Mouse (Mus musculus): ENCODE data around the gene Pnmal1.
A peak's percentile ranks its signal among the peaks of the same experiment; 100 is the strongest.

Gene Pnmal1

GRCm38 (mm10) chr7:16992451-16992807, 33.0 kb downstream of the Pnmal1 start, which contains the start of gene Ccdc8:
Gene Ccdc8, plus strand, starts transcription at chr7:16992708.
- no peaks in the 10 kb centered on the region for H3K9me3 ChIP-seq (ENCODE audit: low read length)
- peaks cover 20% of the 10 kb centered on the region for H3K36me3 ChIP-seq (ENCODE audit: insufficient read depth, low read length)
- peaks cover 59% of the 10 kb centered on the region for H3K4me1 ChIP-seq (replicated peaks; ENCODE audit: low read depth, low read length)
- no peak for TF ChIP-seq NANOG (IDR thresholded peaks at IDR 0.05; ENCODE audit: borderline replicate concordance, low read length)
- peak within 1 kb of the TSS; percentile 81 for H3K4me3 ChIP-seq (replicated peaks; ENCODE audit: low read length)
- peaks cover 22% of the 10 kb centered on the region for H3K27me3 ChIP-seq (ENCODE audit: insufficient read depth, low read length)

DNA sequence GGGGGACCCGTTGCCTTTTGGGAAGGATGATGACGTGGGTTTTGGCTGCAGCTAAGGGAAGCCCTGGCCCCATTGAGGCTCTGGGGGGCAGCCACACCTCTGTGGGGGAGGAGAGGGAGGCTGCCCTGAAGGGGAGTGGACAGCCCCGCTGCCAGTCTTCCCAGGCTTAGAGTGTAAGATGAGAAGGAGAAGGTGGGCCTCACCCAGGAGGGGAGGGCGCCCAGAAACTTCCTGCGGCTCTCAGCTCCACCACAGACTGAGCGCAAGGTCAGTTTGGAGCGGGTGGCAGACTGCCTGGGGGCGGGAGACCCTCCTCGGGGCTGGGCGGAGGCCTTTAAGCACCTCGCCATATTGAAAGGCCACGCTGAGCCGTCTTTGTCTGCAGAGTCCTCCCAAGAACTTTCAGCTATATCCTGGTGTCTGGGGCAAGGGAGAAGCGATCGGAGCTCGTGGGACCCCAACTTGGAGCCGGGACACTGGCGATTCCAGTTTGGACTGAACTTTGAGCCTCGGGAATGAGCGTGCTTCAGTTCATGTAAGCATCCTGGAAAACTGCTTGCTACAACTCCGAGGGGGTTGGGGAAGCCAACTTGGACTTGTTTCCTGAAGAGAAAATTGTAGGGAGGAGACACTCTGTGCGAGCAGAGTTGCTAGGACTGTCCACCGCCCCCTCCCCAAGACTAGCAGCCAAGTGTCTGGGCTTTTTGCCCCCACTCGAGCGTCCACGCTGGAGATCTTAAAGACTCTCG, 34.3 kb downstream of the Pnmal1 start:
- Histone ChIP-seq H3K27me3 (ENCODE audit: insufficient read depth, low read length) (peaks cover 22% of the 10 kb centered on the region), H3K4me3 (replicated peaks; ENCODE audit: low read length) (peak overlapping the region; percentile 81), H3K36me3 (ENCODE audit: insufficient read depth, low read length) (peaks cover 26% of the 10 kb centered on the region), H3K4me1 (replicated peaks; ENCODE audit: low read depth, low read length) (peaks cover 59% of the 10 kb centered on the region), H3K9me3 (ENCODE audit: low read length) (no peaks in the 10 kb centered on the region)
- TF ChIP-seq NANOG (IDR thresholded peaks at IDR 0.05; ENCODE audit: borderline replicate concordance, low read length) = no peak
- TF ChIP-seq POU5F1 (IDR thresholded peaks at IDR 0.05; ENCODE audit: borderline replicate concordance, low read length) = no peak
- TF ChIP-seq CTCF (conservative IDR thresholded peaks at IDR 0.05; ENCODE audit: low read length) = no peak

DNA sequence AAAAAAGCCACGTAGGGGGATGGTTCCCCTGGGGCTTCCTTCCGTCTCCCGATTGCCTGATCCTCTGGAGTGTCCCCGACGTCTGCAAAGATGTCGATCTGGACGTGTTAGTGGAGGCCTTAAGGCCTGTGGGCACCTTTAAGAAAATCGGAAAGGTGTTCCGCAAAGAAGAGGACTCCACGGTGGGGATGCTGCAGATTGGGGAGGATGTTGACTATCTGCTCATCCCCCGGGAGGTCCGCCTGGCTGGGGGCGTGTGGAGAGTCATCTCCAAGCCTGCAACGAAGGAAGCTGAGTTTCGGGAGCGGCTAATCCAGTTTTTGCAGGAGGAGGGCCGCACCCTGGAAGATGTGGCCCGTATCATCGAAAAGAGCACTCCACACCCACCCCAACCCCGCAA, 34.9 kb downstream of the Pnmal1 start:
- Histone ChIP-seq H3K36me3 (ENCODE audit: insufficient read depth, low read length) (peaks cover 26% of the 10 kb centered on the region), H3K4me1 (replicated peaks; ENCODE audit: low read depth, low read length) (peaks cover 57% of the 10 kb centered on the region), H3K4me3 (replicated peaks; ENCODE audit: low read length) (peak overlapping the region; percentile 81), H3K27me3 (ENCODE audit: insufficient read depth, low read length) (peaks cover 22% of the 10 kb centered on the region), H3K9me3 (ENCODE audit: low read length) (no peaks in the 10 kb centered on the region)
- no peak for TF ChIP-seq NANOG (IDR thresholded peaks at IDR 0.05; ENCODE audit: borderline replicate concordance, low read length)
- TF ChIP-seq POU5F1 (IDR thresholded peaks at IDR 0.05; ENCODE audit: borderline replicate concordance, low read length) = no peak
- TF ChIP-seq CTCF (conservative IDR thresholded peaks at IDR 0.05; ENCODE audit: low read length) = no peak

DNA sequence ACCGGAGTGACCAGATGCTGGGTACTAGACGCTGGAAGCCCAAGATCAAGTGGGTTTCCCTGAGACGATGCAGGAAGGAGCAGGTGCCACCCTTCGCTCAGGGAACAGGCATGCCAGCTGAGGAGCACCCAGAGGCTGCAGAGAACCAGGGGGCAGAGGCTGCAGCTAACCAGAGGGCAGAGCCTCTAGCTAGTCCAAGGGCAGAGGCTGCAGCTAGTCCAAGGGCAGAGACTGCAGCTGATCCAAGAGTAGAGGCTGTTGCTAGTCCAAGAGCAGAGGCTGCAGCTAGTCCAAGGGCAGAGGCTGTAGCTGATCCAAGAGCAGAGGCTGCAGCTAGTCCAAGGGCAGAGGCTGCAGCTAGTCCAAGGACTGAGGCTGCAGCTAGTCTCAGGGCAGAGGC, 35.9 kb downstream of the Pnmal1 start:
- Histone ChIP-seq H3K4me1 (replicated peaks; ENCODE audit: low read depth, low read length) (peaks cover 50% of the 10 kb centered on the region), H3K4me3 (replicated peaks; ENCODE audit: low read length) (peak overlapping the region; percentile 81; the same call in 1 of the 2 replicates), H3K27me3 (ENCODE audit: insufficient read depth, low read length) (peaks cover 22% of the 10 kb centered on the region), H3K9me3 (ENCODE audit: low read length) (no peaks in the 10 kb centered on the region), H3K36me3 (ENCODE audit: insufficient read depth, low read length) (peaks cover 26% of the 10 kb centered on the region)
- no peak for TF ChIP-seq NANOG (IDR thresholded peaks at IDR 0.05; ENCODE audit: borderline replicate concordance, low read length)
- TF ChIP-seq CTCF (conservative IDR thresholded peaks at IDR 0.05; ENCODE audit: low read length) = no peak
- no peak for TF ChIP-seq POU5F1 (IDR thresholded peaks at IDR 0.05; ENCODE audit: borderline replicate concordance, low read length)

- peaks cover 40% of the 10 kb centered on the region for H3K4me1 ChIP-seq (replicated peaks; ENCODE audit: low read depth, low read length)
- peaks cover 38% of the 10 kb centered on the region for H3K36me3 ChIP-seq (ENCODE audit: insufficient read depth, low read length)
- H3K4me3 ChIP-seq (replicated peaks; ENCODE audit: low read length) = no peak overlapping the region
- peaks cover 5% of the 10 kb centered on the region; the same call in 1 of the 2 replicates for H3K9me3 ChIP-seq (ENCODE audit: low read length)
- H3K27me3 ChIP-seq (ENCODE audit: insufficient read depth, low read length) = peaks cover 19% of the 10 kb centered on the region
- TF ChIP-seq POU5F1 (IDR thresholded peaks at IDR 0.05; ENCODE audit: borderline replicate concordance, low read length) = no peak
- no peak for TF ChIP-seq NANOG (IDR thresholded peaks at IDR 0.05; ENCODE audit: borderline replicate concordance, low read length)
- no peak for TF ChIP-seq CTCF (conservative IDR thresholded peaks at IDR 0.05; ENCODE audit: low read length)
These were observed 39.8 kb downstream of the Pnmal1 start for GRCm38 (mm10) chr7:16999233-16999632.

- Histone ChIP-seq H3K36me3 (ENCODE audit: insufficient read depth, low read length) (peaks cover 42% of the 10 kb centered on the region), H3K27me3 (ENCODE audit: insufficient read depth, low read length) (peaks cover 15% of the 10 kb centered on the region), H3K4me3 (replicated peaks; ENCODE audit: low read length) (no peak overlapping the region), H3K9me3 (ENCODE audit: low read length) (peaks cover 5% of the 10 kb centered on the region; the same call in 1 of the 2 replicates), H3K4me1 (replicated peaks; ENCODE audit: low read depth, low read length) (peaks cover 40% of the 10 kb centered on the region)
- TF ChIP-seq CTCF (conservative IDR thresholded peaks at IDR 0.05; ENCODE audit: low read length) (peak; percentile 100), POU5F1 (IDR thresholded peaks at IDR 0.05; ENCODE audit: borderline replicate concordance, low read length) (no peak), NANOG (IDR thresholded peaks at IDR 0.05; ENCODE audit: borderline replicate concordance, low read length) (no peak)
These were observed 40.2 kb downstream of the Pnmal1 start for GRCm38 (mm10) chr7:16999650-17000049.

- Histone ChIP-seq H3K4me1 (replicated peaks; ENCODE audit: low read depth, low read length) (peaks cover 38% of the 10 kb centered on the region), H3K36me3 (ENCODE audit: insufficient read depth, low read length) (peaks cover 50% of the 10 kb centered on the region), H3K27me3 (ENCODE audit: insufficient read depth, low read length) (no peaks in the 10 kb centered on the region), H3K9me3 (ENCODE audit: low read length) (peaks cover 5% of the 10 kb centered on the region; the same call in 1 of the 2 replicates), H3K4me3 (replicated peaks; ENCODE audit: low read length) (no peak overlapping the region)
- TF ChIP-seq NANOG (IDR thresholded peaks at IDR 0.05; ENCODE audit: borderline replicate concordance, low read length) = peak; percentile 45; the same call in 1 of the 2 replicates
- TF ChIP-seq CTCF (conservative IDR thresholded peaks at IDR 0.05; ENCODE audit: low read length) = no peak; the same call in none of the 2 replicates
- no peak for TF ChIP-seq POU5F1 (IDR thresholded peaks at IDR 0.05; ENCODE audit: borderline replicate concordance, low read length)
These were observed 43.1 kb downstream of the Pnmal1 start for GRCm38 (mm10) chr7:17002375-17003195.

DNA sequence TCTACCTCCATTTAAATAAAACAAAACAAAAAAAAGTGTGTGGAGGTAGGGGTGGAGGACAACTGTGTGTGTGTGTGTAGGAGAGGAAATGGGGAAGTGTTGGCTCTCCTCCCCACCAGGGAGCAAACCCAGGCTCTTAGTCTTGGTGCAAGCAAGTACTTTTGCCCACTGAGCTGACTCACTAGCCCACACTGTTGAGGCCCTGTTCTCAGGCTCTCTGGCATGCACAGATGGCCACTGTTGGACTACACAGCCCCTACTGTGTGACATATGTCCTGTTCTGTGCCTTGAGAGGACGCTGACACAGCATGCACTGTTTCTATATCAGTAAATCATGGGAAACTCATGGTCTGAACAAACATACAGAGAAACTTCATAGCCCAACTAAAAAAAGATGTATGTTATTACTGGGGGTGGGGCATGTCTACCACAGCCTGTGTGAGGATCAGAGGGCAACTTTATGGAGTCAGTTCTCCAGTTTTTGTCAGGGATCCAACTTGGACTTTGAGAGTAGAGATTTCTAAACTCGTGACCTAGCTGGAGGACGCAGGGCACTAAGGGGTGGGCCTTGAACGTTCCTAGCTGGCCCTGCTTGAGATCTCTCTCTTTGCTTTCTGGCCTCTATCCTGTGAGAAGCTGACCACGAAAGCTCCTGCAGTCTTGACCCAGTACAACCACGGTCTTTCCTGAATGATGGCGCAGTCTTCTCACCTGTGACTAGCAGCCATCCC, 43.9 kb downstream of the Pnmal1 start:
- Histone ChIP-seq H3K4me1 (replicated peaks; ENCODE audit: low read depth, low read length) (peaks cover 38% of the 10 kb centered on the region), H3K36me3 (ENCODE audit: insufficient read depth, low read length) (peaks cover 54% of the 10 kb centered on the region), H3K4me3 (replicated peaks; ENCODE audit: low read length) (no peak overlapping the region), H3K9me3 (ENCODE audit: low read length) (peaks cover 5% of the 10 kb centered on the region; the same call in 1 of the 2 replicates), H3K27me3 (ENCODE audit: insufficient read depth, low read length) (no peaks in the 10 kb centered on the region)
- no peak for TF ChIP-seq NANOG (IDR thresholded peaks at IDR 0.05; ENCODE audit: borderline replicate concordance, low read length)
